Mouse (Mus musculus) kidney, postnatal 14 days (tissue): Measurements from ENCODE around the gene Nxph1.

Experiments used
- DNase-seq: peaks from one replicate; pipeline ENCODE4 v3.0.0; 2022; ENCODE audit warnings: mixed read lengths

Gene Nxph1

DNA sequence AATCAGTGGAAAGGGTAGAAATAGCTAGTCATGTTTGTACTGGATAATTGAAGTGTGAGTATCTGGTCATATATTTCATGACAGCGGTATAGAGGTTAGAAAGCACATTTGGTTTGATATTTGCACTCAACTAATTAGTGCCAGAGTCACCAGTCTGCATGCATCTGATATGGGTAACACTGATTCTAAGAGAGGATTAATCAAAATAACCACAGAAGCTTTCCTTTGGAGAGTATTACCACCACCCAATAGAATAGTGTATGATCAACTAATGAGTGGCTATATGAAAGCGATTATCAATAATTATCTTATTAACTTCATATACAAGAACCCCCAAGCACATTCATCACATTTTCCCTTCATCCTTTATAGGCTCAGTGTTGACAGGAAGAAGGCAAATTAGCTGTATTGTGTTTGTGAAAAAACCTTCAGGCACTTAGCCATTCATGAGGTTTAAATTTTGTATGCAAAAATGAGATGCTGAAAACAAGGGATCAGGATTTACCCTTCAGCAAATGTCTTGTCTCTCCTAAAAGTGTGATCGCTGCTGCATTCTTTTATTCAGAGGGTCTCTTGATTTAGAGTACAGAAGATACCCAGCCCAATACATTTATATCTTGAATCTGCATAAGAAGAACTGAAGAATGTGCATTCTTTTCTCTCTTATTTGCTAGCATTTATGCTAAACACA lies 185.5 kb downstream of the Nxph1 start:
- DNase-seq: no peak

DNA sequence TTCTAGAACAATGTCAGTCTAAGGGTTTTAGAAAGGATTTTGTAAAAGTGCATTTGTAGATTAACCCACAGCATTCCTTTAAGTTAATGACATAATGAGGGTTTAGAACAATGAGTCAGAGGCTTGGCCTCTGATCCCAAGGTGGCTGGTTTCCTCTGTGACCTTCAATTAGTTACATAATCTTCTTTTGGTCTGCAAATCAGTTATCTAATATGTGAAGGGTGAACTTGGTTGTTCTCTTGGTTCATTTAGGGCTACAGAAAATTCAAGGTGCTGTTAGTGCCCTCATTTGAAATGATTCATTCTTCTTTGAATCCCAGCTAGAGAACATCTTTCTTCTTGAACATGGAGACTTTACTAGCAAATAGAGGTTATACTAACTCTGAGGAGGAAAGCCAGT lies 199.7 kb downstream of the Nxph1 start:
- no peak for DNase-seq

DNA sequence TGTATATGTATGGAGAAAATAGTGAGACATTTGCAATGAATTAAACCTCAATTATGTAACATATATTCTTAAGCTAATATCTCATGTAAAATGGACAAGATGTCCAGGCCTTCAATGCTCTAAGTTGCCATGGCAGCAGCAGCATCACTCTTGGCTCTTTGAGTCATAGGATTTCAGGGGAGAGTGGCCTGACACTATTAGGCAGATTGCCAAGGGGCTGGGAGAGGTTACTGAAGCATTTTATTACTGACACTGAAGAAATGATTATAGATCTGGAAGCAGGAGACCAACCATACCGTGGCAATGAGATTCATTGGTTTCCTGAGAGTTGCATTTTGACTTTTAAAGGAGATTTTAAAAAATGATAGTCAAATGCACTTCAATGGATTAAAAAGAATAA lies 201.6 kb downstream of the Nxph1 start:
- no peak for DNase-seq

DNA sequence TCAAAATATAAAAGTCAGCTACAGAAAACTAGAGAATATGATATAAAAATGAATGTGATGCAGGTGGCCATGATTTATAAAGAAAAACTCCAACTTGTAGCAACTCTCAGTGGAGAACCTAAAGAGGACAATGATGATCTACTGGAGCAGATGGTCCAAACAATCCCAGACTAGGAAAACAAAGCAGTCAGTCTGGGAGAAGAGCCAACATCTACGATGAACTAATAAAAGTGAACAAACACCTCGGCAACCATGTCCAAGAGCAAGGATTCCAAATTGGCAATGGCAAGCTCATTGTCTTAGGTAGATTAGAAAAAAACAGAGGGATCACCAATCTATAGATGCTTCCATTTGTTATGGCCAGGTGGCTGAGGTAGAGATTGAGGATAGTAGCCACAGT lies 211.0 kb downstream of the Nxph1 start:
- no peak for DNase-seq

DNA sequence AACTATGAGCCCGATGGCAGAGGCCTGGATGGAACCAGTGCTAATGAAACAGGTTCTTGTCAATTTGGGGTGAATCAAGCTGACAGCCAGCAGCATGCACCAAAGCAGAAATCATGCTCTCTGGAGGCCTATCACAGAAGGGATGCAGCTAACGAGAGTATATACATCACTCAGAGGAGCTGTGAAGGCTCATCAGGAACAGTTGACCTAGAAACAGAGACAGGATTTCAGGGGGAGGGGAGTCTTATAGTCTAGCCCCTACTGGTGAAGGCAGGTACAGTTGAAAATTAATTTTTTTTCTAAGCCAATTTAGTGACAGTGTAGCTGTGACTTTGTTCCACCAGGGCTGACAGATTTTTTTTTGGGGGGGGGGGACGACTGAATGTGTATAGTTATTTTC lies 234.2 kb downstream of the Nxph1 start:
- no peak for DNase-seq

DNA sequence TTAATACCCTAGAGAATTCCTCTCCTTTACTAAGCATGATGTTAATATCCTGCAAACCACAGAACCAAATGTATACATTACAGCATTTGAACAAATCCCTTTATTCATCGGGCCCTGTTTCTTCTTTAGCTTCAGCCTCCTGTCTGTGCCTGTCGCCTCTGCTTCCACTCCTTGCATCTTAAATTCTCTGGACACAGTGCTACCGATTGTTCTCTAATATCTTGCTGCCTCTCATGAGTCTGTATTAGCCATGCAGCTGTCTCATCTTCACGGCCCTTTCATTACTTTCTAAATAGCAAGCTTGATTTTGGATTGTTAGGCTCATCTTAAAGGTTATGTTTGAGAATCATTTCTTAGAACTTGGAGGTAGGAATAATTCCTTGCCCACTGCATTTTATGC lies 262.5 kb downstream of the Nxph1 start:
- DNase-seq: no peak

DNA sequence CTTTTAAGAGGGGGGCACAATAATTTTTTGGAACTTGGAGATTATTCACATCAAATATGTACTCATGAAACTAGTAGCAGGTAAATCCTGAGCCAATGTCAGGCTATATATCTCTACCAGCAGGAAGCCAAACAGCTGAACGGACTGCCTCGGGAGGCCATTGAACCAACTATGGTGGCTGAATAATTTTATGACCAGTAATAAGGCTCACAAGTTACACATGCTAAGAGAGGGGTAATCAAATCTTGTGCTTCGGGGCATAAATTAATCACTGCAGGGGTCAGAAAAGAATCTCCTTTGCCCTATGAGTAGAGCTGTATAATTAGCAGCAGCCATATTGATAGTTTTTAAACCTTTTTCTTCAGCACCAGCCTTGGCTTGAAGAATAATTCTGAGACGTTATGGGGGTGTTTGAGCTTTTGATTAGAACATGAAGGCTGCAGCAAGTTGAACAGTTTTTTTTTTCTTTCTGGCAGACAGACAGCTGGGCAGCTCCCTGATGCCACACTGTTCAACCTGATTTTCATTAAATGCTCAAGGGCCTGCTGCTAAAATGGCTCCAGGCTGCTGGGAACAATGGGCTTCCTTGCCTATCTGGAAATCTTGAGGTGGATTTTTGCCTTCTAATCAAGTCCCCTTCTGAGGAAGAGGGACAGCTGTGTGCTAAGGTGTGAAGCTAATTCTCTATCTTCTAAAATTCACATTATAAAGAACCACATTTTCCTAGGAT lies 272.7 kb downstream of the Nxph1 start:
- DNase-seq: no peak

DNA sequence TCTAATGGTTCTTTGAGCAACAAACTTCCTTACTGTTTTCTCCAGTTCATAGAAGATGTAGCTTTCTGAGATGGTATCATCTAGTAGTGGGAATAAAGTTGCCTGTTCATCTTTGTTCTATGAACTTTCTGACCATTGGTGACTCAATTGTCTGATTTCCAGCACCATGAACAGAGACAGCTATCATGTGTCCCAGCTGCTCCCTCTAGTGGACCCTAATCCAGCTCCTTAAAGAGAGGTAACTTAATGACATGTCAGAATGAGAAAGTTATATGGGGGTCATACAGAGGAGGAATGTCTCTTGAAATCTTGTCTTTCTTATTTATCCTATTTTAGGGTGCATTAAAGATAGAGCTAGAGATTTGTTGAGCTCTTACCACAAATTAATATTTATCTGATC lies 286.6 kb downstream of the Nxph1 start:
- peak; percentile 10 for DNase-seq

DNA sequence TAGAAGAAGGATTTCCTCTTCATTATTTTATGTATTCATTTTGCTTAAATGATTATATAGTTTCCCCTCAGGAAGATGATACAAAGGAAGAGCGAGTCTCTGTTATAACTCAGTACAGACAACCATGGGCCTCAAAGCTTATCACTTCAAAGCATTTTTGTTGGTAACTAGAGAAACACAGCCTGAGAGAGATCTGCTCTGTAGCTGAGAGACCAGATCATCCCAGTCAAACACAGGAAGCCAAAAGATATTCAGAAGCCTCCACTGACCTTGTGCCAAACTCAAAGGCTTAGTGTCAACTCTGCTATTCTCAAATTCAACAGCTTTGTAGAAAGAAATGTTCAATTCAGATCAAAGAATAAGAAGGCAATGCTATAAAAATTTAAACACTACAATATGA lies 319.8 kb downstream of the Nxph1 start:
- DNase-seq: no peak
